Mouse (Mus musculus) retina, adult 2 months (tissue): ENCODE measurements around the gene Hnmt.
"Not testable (repeated sequence)": the region's sequence is repeated elsewhere in the genome, so short reads cannot be mapped to it uniquely, and the experiment has no call there.

ENCODE experiments used
- DNase-seq: peaks from one replicate; pipeline ENCODE4 v3.0.0-alpha.2; 2012; ENCODE audit warnings: low read depth, low spot score

Hnmt gene

GRCm38 (mm10) chr2:24049344-24049990 is at the start of gene Hnmt:
Gene Hnmt (minus strand): TSS chr2:24049394.
- DNase-seq: no peak

GRCm38 (mm10) chr2:24096495-24096894 is 47.3 kb upstream of the Hnmt start, which contains the start of gene Tbpl2:
Gene Tbpl2 (minus strand): TSS chr2:24096595.
- DNase-seq: no peak

- no peak for DNase-seq
Measured at GRCm38 (mm10) chr2:24090921-24091320, 41.7 kb upstream of the Hnmt start.

- no peak for DNase-seq
Measured at GRCm38 (mm10) chr2:24050459-24050858, 1.3 kb upstream of the Hnmt start.

DNA sequence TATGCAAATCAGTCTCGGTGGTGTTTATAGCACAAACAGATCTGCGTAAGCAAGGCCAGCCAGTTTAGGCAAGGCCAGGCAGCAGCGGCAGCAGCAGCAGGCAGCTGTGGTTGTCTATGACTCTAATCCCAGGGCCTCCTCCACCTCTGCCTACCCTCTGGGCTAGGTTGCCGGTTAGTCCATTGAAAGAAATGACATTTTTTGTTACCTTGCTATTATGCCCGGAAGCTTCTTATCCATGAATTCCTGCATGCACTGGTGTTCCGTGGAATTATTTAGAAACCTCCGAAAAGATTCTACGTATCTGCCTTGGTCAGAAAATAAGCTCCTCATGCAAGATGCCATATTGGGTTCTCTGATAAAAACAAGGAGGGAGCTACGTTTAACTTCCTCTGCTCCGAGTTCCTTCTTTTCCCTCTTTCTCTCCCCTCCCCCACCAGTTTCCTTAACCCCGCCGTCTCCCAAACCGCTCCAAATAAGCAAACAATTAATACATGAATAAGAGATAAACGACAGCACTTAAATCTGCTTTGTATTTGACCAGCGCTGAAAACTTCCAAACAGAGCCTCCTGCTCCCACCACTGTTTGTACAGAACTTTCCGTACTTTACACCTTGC is 605 bp downstream of the Hnmt start:
- DNase-seq: peak; percentile 15

- DNase-seq: no peak
Measured at GRCm38 (mm10) chr2:24047551-24048479, 1.4 kb downstream of the Hnmt start.

GRCm38 (mm10) chr2:24042901-24043300 is 6.3 kb downstream of the Hnmt start:
- no peak for DNase-seq

- no peak for DNase-seq
Measured at GRCm38 (mm10) chr2:24040531-24040930, 8.7 kb downstream of the Hnmt start.

DNA sequence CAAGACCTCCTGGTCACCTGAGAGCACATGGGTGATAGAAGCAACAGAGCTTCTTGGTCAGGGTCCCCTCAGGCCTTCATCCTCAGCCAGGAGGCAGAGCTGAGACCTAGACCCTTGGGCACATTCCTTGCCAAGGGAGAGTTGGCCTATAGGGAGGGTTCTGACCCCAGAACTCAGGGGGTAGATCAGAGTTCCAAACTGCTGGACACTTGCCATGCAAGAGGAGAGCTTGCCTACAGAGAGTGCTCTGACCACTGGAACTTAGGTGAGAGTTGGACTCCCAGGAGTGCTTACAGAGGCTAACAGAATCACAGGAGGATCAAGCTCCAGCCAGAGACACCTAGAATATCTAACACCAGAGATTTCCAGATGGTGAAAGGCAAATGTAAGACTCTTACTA is 29.8 kb downstream of the Hnmt start:
- not testable (repeated sequence) for DNase-seq

DNA sequence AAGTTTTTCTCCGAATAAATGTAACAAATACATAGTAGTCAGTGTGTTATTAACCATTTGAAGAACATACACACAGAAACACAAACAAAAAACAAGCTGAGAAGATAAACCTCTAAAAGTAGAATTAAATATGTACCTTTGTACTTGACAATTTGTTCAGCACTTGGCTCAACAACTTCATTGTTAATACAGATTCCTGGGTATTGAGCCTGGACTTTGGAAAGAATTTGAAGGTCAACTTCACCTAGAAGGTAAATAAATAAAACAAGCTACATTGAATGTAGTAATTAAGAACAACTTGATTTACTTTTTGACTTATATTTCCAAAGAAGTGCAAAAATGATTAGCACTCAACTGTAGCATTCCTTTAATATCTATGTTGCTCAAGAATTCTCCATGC is 30.2 kb downstream of the Hnmt start:
- DNase-seq: no peak

DNA sequence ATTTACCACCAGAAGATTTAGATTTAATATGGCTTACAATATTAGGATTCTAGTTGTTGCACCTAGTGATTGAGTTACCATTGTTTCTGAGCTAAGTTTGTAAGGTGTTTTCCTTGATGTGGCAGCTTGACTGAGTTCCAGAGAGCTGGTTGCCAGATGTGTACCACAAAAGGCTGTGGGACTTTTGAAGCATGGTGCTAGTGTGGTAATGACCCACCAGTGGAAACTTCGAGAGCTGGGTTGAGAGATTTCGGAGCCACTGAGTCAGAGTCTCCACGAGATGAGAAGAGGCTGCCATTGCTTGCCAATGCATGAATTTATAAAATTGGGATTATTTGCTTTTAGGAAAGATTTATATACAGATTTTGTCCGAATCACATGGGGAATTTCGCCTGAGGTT is 34.2 kb downstream of the Hnmt start:
- no peak for DNase-seq

DNA sequence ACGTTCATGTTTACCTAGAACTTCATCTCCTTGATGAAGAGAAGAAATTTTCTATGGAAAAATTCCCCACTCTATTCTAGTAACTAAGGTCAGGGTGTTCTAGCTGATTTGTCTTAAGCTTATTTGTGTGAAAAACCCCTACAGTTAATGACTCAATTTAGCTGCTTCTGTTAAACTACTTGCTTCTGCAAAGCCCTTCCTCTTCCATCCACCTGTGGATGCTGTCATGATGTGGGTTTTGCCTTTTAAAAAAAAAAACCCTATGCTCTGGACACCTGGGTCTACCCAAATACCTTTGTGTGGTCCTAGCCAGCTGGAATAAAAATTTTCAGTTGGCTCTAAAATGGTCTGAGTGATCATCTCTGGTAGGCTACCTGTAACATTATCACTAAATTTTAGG is 49.9 kb downstream of the Hnmt start:
- DNase-seq: no peak

- DNase-seq: no peak
Measured at GRCm38 (mm10) chr2:23998836-23999235, 50.4 kb downstream of the Hnmt start.

DNA sequence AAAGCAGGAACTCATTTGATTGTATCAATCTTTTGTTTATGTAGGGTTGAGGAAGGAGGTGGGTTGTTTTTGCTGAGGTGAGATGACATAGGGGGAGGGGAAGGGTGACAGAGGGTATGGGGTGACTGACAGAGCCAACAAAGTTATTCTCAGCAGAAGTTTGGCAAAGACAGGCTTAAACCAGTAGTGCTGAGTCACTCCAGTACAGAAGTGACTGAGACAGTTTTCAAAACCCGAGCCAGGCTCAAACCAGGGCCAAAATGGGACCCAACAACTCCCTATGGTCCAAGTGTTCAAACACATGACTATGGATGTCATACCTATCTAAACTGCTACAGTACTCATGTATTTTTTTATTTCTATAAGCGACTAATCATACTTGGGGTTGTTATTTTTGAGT is 52.4 kb downstream of the Hnmt start:
- DNase-seq: no peak

- not testable (repeated sequence) for DNase-seq
Measured at GRCm38 (mm10) chr2:23990034-23990573, 59.1 kb downstream of the Hnmt start.

GRCm38 (mm10) chr2:23987283-23987682 is 61.9 kb downstream of the Hnmt start:
- no peak for DNase-seq

DNA sequence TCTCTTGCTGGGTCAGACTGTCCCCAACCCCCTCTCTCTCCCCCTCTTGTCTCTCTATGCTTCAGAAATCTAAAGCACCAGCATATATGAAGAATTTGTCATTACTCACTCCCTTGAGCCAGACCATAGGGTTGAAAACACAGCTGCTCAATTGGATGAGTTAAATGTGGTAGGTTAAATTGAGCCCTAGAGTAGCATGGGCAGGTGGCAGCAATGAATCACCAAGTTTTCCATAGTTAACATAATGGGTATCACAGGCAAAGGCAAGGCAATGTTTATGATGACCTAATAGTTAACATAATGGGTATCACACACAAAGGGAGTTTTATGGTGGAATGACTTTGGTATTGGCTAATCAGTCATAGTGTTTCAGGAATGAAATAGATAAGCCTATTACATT is 65.9 kb downstream of the Hnmt start:
- DNase-seq: no peak

DNA sequence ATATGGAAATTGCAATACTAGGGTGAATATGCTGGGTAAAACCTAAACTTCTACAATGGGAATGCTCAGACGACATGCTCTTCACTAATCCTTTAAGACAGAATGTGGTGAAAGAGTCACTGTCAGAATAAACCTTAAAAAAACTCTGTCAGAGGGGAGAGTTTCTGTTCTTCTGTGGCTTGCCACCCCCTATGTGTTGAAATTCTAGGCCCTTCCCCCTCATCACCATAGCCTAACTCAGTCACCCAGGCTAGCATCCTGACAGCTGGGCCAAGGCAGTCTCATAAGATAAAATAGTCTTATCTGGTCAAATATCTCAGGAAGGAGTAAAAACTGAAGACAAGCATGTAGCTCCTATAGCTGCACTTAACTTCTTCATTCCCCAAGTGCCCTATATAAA is 66.3 kb downstream of the Hnmt start:
- DNase-seq: no peak

DNA sequence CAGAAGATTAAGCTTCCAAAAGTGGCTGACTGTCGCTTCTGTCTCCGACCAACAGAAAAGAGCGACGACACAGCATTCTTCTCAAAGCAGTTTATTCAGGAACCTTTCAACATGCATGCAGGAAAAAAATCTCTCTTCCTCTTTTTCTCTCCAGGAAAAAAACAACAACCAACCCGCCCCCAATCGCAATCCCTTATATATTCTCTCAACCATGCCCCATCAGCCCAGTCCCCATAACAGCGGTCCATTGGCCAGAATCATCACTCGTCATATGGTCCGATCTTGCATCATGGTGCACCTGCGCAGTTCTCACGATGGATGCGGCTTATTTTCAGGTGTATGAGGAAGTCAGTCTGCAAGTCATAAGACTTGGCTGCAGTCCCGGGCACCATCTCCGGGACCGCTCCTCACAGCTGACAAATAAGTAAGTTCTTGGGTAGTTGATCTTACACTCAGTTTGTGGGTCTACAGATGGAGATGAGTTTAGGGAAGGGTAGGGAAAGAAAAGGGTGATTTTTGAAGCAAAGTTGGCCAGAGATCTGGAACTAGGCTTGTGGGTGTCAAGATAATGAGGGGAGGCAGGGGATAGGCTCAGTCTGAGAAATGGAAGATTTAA is 88.4 kb downstream of the Hnmt start:
- DNase-seq: not testable (repeated sequence)
